Mouse (Mus musculus): ENCODE data around the gene Exosc5. TPM values are rescaled to one million over a fixed set of nuclear protein-coding genes. Genes with fewer than 3 reads are reported as not detected.

Exosc5 gene
- polyA plus RNA-seq, 1 experiment = 53.7 TPM

DNA sequence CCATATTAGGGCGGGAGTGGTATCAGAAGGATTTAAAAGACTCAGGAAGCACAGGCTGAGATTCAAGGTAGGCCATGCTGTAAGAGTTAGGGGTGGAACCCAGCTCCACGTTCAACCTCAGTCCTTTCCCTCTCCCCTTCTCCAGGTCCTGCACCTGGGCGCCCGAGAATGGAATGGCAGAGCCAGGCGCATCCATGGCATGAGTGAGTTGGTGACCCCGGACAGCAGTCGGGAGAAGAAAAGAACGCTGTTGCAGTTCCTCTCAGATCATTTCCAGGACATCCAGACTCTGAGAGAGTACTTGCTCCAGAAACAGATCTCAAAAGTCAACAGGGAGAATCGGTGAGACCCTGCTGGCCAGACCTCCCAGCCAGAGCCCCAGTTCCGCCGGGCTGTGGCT lies 38.2 kb upstream of the Exosc5 start:
- Histone ChIP-seq H3K36me3 (ENCODE audit: control insufficient read depth, insufficient read depth, low read length, poor library complexity, severe bottlenecking) (peaks cover 8% of the 10 kb centered on the region; the same call in 1 of the 2 replicates), H3K27me3 (ENCODE audit: control insufficient read depth, insufficient read depth, low read length, poor library complexity, severe bottlenecking) (no peaks in the 10 kb centered on the region), H3K4me1 (ENCODE audit: control insufficient read depth, insufficient read depth, low read length) (no peaks in the 10 kb centered on the region), H3K27ac (ENCODE audit: insufficient read depth, low read length) (no peak overlapping the region), H3K4me3 (ENCODE audit: low read depth, low read length) (no peak overlapping the region), H3K9me3 (replicated peaks; ENCODE audit: control insufficient read depth, insufficient read depth, low read length, poor library complexity, severe bottlenecking) (no peaks in the 10 kb centered on the region), H3K9ac (ENCODE audit: low read depth, poor library complexity, severe bottlenecking) (no peak overlapping the region)
- no peak for TF ChIP-seq CTCF (IDR thresholded peaks at IDR 0.05; ENCODE audit: low read depth, low read length)
- no peak for TF ChIP-seq EP300 (IDR thresholded peaks at IDR 0.05; ENCODE audit: insufficient read depth, low read depth, low read length)
- no peak for TF ChIP-seq POLR2A (IDR thresholded peaks at IDR 0.05; ENCODE audit: insufficient read depth, low read length)

DNA sequence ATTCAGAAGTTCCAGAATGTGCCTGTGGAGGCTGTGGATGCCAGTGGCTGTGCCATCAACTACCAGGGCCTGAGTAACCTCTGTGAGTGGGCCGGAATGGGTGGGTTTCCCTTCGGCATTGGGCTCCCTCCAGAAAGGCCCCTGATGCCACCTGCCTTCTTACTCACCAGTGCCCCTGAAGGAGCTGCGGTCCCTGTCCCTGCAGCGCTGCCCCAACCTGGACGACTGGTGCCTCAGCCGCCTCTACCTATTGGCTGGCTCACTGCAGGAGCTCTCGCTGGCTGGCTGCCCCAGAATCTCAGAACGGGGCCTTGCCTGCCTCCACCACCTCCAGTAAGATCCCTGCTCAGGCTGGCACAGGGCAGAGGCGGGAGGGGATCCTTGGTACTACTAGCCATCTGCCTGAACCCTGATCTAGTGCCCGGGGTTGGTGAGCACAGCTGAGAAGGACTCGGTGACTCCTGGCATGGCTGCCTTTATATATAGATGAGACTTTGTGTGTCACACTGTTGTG lies 35.0 kb upstream of the Exosc5 start:
- Histone ChIP-seq H3K9me3 (replicated peaks; ENCODE audit: control insufficient read depth, insufficient read depth, low read length, poor library complexity, severe bottlenecking) (no peaks in the 10 kb centered on the region), H3K4me3 (ENCODE audit: low read depth, low read length) (no peak overlapping the region), H3K36me3 (ENCODE audit: control insufficient read depth, insufficient read depth, low read length, poor library complexity, severe bottlenecking) (peaks cover 8% of the 10 kb centered on the region; the same call in 1 of the 2 replicates), H3K4me1 (ENCODE audit: control insufficient read depth, insufficient read depth, low read length) (no peaks in the 10 kb centered on the region), H3K27ac (ENCODE audit: insufficient read depth, low read length) (no peak overlapping the region), H3K27me3 (ENCODE audit: control insufficient read depth, insufficient read depth, low read length, poor library complexity, severe bottlenecking) (no peaks in the 10 kb centered on the region), H3K9ac (ENCODE audit: low read depth, poor library complexity, severe bottlenecking) (no peak overlapping the region)
- TF ChIP-seq EP300 (IDR thresholded peaks at IDR 0.05; ENCODE audit: insufficient read depth, low read depth, low read length) (no peak), CTCF (IDR thresholded peaks at IDR 0.05; ENCODE audit: low read depth, low read length) (no peak), POLR2A (IDR thresholded peaks at IDR 0.05; ENCODE audit: insufficient read depth, low read length) (no peak)

DNA sequence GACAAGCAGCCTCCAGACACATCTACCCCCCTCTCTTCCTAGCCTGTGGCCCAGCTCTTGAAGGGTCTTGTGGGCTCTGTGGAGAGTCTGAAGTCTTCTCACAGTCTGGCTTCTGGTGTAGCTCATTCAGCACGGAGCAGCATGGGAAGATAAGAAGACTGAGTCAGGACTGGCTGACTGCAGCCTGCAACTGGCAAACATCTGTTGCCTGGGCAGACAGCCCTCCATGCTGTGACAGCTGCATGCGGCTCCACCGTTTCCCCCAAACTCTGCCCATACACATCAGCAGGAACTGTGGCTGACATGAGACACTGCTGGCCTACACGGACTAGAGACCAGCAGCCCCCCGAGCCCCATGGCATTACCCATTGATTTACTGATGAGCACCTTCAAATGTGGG lies 34.1 kb upstream of the Exosc5 start:
- no peaks in the 10 kb centered on the region for H3K27me3 ChIP-seq (ENCODE audit: control insufficient read depth, insufficient read depth, low read length, poor library complexity, severe bottlenecking)
- H3K36me3 ChIP-seq (ENCODE audit: control insufficient read depth, insufficient read depth, low read length, poor library complexity, severe bottlenecking) = peaks cover 8% of the 10 kb centered on the region; the same call in 1 of the 2 replicates
- H3K9ac ChIP-seq (ENCODE audit: low read depth, poor library complexity, severe bottlenecking) = no peak overlapping the region
- no peak for TF ChIP-seq EP300 (IDR thresholded peaks at IDR 0.05; ENCODE audit: insufficient read depth, low read depth, low read length)
- no peak for TF ChIP-seq POLR2A (IDR thresholded peaks at IDR 0.05; ENCODE audit: insufficient read depth, low read length)
- no peak for TF ChIP-seq CTCF (IDR thresholded peaks at IDR 0.05; ENCODE audit: low read depth, low read length)
- no peaks in the 10 kb centered on the region for H3K9me3 ChIP-seq (replicated peaks; ENCODE audit: control insufficient read depth, insufficient read depth, low read length, poor library complexity, severe bottlenecking)
- H3K4me3 ChIP-seq (ENCODE audit: low read depth, low read length) = no peak overlapping the region
- H3K27ac ChIP-seq (ENCODE audit: insufficient read depth, low read length) = no peak overlapping the region
- H3K4me1 ChIP-seq (ENCODE audit: control insufficient read depth, insufficient read depth, low read length) = no peaks in the 10 kb centered on the region

DNA sequence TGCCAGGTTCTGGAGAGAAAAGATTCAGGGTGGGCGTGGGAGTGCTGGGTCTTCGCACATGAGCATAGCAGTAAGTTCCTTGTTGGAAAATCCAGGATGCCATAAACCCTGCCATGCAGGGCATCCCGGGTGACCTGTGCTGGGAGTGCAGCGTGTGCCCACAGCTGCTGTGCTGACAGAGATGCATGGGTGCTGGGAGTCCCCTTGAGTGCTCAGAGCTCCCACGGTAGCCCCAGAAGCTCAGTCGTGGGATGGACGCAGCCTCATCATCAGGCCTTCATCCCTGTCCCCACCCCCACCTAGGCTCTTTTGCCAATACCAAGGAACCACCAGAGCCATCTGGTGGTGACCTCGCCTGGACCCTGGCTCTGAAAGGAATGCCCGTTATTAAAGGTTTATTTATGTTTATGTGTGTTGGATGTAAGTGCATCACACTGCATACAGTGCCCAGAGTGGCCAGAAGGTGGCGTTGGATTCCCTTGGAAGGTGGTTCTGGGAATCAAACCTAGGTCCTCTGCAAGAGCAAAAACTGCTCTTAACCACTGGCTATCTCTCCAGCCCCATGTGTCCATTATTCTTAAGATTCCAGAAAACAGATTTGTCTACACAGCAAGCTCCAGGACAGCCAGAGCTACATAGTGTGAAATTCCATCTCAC lies 33.2 kb upstream of the Exosc5 start:
- no peak overlapping the region for H3K4me3 ChIP-seq (ENCODE audit: low read depth, low read length)
- H3K36me3 ChIP-seq (ENCODE audit: control insufficient read depth, insufficient read depth, low read length, poor library complexity, severe bottlenecking) = peaks cover 8% of the 10 kb centered on the region; the same call in 1 of the 2 replicates
- TF ChIP-seq EP300 (IDR thresholded peaks at IDR 0.05; ENCODE audit: insufficient read depth, low read depth, low read length) (no peak), CTCF (IDR thresholded peaks at IDR 0.05; ENCODE audit: low read depth, low read length) (peak; percentile 64)
- no peak overlapping the region for H3K9ac ChIP-seq (ENCODE audit: low read depth, poor library complexity, severe bottlenecking)
- H3K27me3 ChIP-seq (ENCODE audit: control insufficient read depth, insufficient read depth, low read length, poor library complexity, severe bottlenecking) = no peaks in the 10 kb centered on the region
- H3K4me1 ChIP-seq (ENCODE audit: control insufficient read depth, insufficient read depth, low read length) = no peaks in the 10 kb centered on the region
- no peaks in the 10 kb centered on the region for H3K9me3 ChIP-seq (replicated peaks; ENCODE audit: control insufficient read depth, insufficient read depth, low read length, poor library complexity, severe bottlenecking)
- H3K27ac ChIP-seq (ENCODE audit: insufficient read depth, low read length) = no peak overlapping the region

DNA sequence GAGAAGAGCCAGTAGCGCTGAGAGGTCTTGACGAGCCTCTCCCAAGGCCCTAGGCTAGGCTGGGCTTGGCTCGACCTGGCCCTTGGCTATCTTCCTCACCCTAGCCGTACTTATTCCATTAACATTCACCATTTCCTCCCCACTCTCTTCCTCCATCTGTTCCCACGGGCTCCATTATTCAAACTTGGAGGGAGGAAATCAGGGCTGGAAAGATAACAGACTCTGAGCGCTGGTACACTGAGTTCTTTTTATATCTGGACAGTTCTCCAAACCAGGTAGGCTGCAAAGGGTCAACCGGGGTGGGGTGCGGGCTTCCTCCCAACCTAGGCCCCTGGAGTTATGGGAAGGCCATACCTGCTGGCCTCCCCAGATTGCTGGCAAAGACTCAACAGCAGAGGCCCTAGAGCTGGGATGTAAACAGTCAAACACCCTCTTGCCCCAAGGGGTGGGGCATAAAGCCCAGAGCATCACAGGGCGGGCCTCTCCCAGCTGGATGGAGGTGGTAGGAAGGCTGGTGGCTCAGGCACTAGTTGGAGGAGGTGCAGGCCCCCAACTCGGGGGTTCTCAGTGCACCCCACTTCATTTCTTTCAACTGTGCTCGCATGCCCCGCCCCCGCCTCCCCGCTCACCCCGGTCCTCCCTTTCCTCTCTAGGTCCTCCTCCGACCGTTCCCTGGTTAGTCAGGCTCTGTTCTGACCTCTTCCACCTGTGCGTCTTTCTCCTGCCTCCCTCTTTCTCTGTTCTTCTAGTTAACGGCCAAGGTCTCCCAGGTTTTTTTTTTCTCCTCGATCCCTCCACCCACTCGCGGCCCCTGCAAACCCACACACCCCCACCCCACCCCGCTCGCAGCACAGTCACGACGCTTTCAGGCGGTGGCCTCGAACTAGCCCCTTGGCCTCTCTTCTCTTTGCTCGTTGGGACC lies 32.2 kb upstream of the Exosc5 start, which contains the start of gene B3gnt8:
Gene B3gnt8, plus strand, starts transcription at position 146 of the 922 bp plus-strand sequence.
- TF ChIP-seq CTCF (IDR thresholded peaks at IDR 0.05; ENCODE audit: low read depth, low read length) = no peak
- no peak for TF ChIP-seq POLR2A (IDR thresholded peaks at IDR 0.05; ENCODE audit: insufficient read depth, low read length)
- no peak for TF ChIP-seq EP300 (IDR thresholded peaks at IDR 0.05; ENCODE audit: insufficient read depth, low read depth, low read length)
- no peak within 1 kb of the TSS for H3K27ac ChIP-seq (ENCODE audit: insufficient read depth, low read length)

More for the DNA sequence above, 32.2 kb upstream of the Exosc5 start, which contains the start of gene B3gnt8:
- H3K9me3 ChIP-seq (replicated peaks; ENCODE audit: control insufficient read depth, insufficient read depth, low read length, poor library complexity, severe bottlenecking) = no peaks in the 10 kb centered on the region
- no peaks in the 10 kb centered on the region for H3K27me3 ChIP-seq (ENCODE audit: control insufficient read depth, insufficient read depth, low read length, poor library complexity, severe bottlenecking)
- H3K4me3 ChIP-seq (ENCODE audit: low read depth, low read length) = peak within 1 kb of the TSS; percentile 24
- H3K4me1 ChIP-seq (ENCODE audit: control insufficient read depth, insufficient read depth, low read length) = no peaks in the 10 kb centered on the region
- H3K36me3 ChIP-seq (ENCODE audit: control insufficient read depth, insufficient read depth, low read length, poor library complexity, severe bottlenecking) = peaks cover 5% of the 10 kb centered on the region; the same call in 1 of the 2 replicates
- peak within 1 kb of the TSS; percentile 39 for H3K9ac ChIP-seq (ENCODE audit: low read depth, poor library complexity, severe bottlenecking)

Data from ES-Bruce4 (cell line).